Mouse (Mus musculus): ENCODE results near the gene Gm10837. TPM values are rescaled to one million over a fixed set of nuclear protein-coding genes. Genes with fewer than 3 reads are reported as not detected.

Gm10837 gene
- polyA plus RNA-seq, 1 experiment from 2014 or later, result 0.07 TPM

DNA sequence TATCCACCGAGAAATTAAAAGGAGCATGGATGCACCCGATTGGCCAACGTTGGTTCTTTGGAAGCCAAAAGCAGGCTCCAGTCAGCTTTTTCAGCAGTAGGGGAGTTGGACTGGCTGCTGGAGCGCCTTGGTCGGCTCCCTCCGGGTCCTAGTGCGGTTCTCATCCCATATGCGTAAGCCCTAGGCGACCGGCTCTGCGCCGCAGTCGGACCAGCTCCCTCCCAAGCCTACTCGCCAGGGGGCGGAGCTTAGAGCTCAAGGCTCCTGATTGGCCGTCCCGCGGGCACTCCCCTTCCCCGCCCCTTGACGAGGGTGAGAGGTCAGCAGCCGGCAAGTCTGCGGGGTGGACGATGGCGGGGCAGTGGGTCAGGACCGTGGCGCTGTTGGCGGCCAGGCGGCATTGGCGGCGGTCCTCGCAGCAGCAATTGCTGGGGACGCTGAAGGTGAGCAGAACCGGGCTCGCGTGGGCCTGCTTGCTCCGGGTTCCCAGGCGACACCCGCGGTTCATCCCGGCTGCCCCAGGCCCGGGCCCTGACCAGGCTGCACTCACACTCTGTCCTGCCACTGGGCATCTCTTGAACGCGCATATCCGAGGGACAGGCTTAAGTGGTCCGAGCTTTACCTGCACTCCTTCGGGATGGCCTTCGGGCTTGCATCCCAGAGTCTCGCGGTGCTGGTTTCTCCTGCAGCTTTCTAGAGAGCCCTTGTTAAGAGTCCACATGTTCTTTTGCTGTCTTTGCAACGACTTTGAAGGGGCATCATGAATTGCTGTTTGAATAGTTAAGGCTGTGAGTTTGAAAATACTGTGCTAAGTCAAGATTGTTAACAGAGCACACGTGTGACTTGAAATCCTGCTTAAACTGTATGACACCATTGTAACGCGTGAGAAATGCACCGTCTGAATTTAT is 43.9 kb downstream of the Gm10837 start, which contains the start of gene Pcca:
Gene Pcca (plus strand): TSS at position 308 of the 908 bp plus-strand sequence.
- Histone ChIP-seq H3K4me3 (peak within 1 kb of the TSS; percentile 86), H3K4me1 (peaks cover 21% of the 10 kb centered on the region), H3K27ac (replicated peaks) (peak within 1 kb of the TSS; percentile 90), H3K27me3 (ENCODE audit: low read depth, poor library complexity, severe bottlenecking) (no peaks in the 10 kb centered on the region), H3K9me3 (replicated peaks) (no peaks in the 10 kb centered on the region), H3K36me3 (no peaks in the 10 kb centered on the region)
- WGBS, result 2% methylated on average over 54 of the region's 54 CpGs
- DNase-seq (ENCODE audit: low spot score), result peak; percentile 99

DNA sequence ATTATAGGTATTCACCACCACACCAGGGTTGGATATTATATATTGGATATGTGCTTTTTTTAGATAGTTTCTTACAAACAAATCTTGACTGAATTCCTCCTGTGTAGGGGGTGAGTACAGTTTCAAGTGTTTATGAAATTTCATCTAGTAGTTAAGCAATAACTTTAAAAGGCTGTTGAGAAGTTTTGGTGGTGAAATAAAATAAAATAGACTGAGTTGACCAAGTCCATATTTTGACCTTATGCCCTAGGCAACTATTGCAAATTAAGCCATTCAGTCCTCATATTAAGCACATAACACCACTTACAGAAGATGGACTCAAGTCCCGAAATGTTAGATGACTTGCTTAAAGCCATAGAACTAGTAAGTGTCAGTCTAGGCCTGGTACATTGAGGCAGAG is 45.6 kb downstream of the Gm10837 start:
- Histone ChIP-seq H3K36me3 (no peaks in the 10 kb centered on the region), H3K27me3 (ENCODE audit: low read depth, poor library complexity, severe bottlenecking) (no peaks in the 10 kb centered on the region), H3K9me3 (replicated peaks) (no peaks in the 10 kb centered on the region), H3K27ac (replicated peaks) (no peak overlapping the region), H3K4me3 (no peak overlapping the region), H3K4me1 (peaks cover 21% of the 10 kb centered on the region)
- 93% methylated on average over 1 of the region's 1 CpGs for WGBS
- DNase-seq (ENCODE audit: low spot score), result no peak

Other genes starting within 250 kb of the Gm10837 start
- gene Gm5089, start 39.5 kb upstream of the Gm10837 start, polyA plus RNA-seq (2016; fragmentation: Nextera tagmentation; extraction: Ambion mirVana), result 0.82 and 1.3 TPM in 2 replicates
- 13.6 and 15.3 TPM in 2 replicates for gene Zic5, start 24.9 kb upstream of the Gm10837 start, polyA plus RNA-seq (2016; fragmentation: Nextera tagmentation; extraction: Ambion mirVana)
- 5.7 and 6.4 TPM in 2 replicates for gene Zic2, start 15.2 kb upstream of the Gm10837 start, polyA plus RNA-seq (2016; fragmentation: Nextera tagmentation; extraction: Ambion mirVana)
- 30.5 TPM in 2 replicates for gene Pcca, start 43.7 kb downstream of the Gm10837 start, polyA plus RNA-seq (2016; fragmentation: Nextera tagmentation; extraction: Ambion mirVana)

All from midbrain, embryonic 10.5 days (tissue).